Mouse (Mus musculus): ENCODE results near the gene AC141477.1. TPM values are rescaled to one million over a fixed set of nuclear protein-coding genes. Genes with fewer than 3 reads are reported as not detected.
A peak's percentile ranks its signal among the peaks of the same experiment; 100 is the strongest.

Gene AC141477.1
- polyA plus RNA-seq (2016; fragmentation: Nextera tagmentation; extraction: Ambion mirVana), result not detected in 2 replicates

DNA sequence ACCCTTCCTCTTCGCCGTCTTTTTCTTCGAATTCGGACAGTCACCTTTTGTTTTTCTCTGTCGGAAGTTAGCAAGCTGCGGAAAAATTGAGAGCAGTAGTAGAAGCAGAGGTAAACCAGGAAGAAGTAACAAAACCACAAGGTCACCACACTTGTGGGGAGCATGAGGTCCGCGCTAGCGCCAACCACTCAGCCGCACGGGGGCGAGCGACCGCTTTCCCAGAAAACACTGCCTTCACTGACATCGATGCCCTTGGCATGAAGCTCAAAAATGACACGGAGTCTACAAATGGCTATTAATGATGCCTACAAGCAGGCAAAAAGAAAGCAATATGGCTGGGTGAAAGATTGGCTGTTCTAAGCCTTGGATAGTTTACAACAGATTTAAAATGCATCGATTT, at the start of gene AC141477.1:
TSS of gene AC141477.1 (minus strand) at position 164 of the 400 bp plus-strand sequence.
- peaks cover 61% of the 10 kb centered on the region for H3K36me3 ChIP-seq
- ATAC-seq, result no peak
- no peaks in the 10 kb centered on the region for H3K9me3 ChIP-seq (replicated peaks)
- no peaks in the 10 kb centered on the region for H3K27me3 ChIP-seq (replicated peaks)
- peak within 1 kb of the TSS; percentile 86 for H3K4me2 ChIP-seq
- H3K4me1 ChIP-seq, result peaks cover 36% of the 10 kb centered on the region
- peak within 1 kb of the TSS; percentile 89 for H3K4me3 ChIP-seq
- WGBS (ENCODE audit: insufficient replicate concordance), result 92% methylated on average over 17 of the region's 17 CpGs
- no peak within 1 kb of the TSS for H3K27ac ChIP-seq
- peak within 1 kb of the TSS; percentile 86 for H3K9ac ChIP-seq

DNA sequence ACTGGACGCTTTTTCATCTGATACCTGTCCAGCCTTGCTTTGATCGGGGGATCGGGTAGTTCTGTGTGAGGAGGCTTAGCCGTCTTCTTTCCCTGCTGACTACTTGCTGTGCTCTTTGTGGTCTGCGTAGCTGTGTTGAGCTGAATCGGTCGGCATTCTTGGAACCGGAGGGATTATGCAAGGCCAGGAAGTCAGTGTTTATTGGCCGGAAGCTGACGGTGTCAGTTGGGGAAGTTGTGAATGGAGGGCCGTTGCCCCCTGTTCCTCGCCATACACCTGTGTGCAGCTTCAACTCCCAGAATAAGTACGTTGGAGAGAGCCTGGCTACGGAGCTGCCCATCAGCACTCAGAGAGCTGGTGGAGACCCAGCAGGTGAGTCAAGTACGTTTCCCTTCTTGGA, 49.0 kb upstream of the AC141477.1 start:
- Histone ChIP-seq H3K9me3 (replicated peaks) (no peaks in the 10 kb centered on the region), H3K4me3 (no peak overlapping the region), H3K4me1 (peaks cover 37% of the 10 kb centered on the region), H3K4me2 (no peak overlapping the region), H3K9ac (no peak overlapping the region), H3K27me3 (replicated peaks) (no peaks in the 10 kb centered on the region), H3K27ac (no peak overlapping the region), H3K36me3 (peaks cover 92% of the 10 kb centered on the region)
- WGBS (ENCODE audit: insufficient replicate concordance), result 65% methylated on average over 15 of the region's 15 CpGs
- ATAC-seq, result no peak

DNA sequence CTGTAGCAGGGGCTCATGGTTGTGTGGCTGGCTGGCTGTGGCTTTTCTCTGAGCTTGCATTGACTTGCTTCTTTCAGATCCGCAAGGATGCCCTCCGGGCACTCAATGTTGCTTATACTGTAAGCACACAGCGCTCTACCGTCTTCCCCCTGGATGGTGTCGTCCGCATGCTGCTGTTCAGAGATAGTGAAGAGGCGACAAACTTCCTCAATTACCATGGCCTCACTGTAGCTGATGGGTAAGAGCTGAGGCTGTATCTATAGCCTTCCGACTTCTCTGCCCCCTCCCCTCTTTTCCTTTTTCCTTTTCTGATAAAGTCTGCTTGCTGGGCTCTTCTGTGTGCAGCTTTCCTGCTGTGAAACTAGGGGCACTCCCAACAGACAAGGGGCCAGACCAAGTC, 48.0 kb upstream of the AC141477.1 start:
- H3K27ac ChIP-seq, result peak overlapping the region; percentile 73
- no peaks in the 10 kb centered on the region for H3K9me3 ChIP-seq (replicated peaks)
- no peak overlapping the region for H3K9ac ChIP-seq
- ATAC-seq, result peak; percentile 84
- H3K27me3 ChIP-seq (replicated peaks), result no peaks in the 10 kb centered on the region
- peaks cover 92% of the 10 kb centered on the region for H3K36me3 ChIP-seq
- H3K4me3 ChIP-seq, result no peak overlapping the region
- peaks cover 27% of the 10 kb centered on the region for H3K4me1 ChIP-seq
- H3K4me2 ChIP-seq, result peak overlapping the region; percentile 22; the same call in 1 of the 2 replicates
- WGBS (ENCODE audit: insufficient replicate concordance), result 28% methylated on average over 8 of the region's 8 CpGs

DNA sequence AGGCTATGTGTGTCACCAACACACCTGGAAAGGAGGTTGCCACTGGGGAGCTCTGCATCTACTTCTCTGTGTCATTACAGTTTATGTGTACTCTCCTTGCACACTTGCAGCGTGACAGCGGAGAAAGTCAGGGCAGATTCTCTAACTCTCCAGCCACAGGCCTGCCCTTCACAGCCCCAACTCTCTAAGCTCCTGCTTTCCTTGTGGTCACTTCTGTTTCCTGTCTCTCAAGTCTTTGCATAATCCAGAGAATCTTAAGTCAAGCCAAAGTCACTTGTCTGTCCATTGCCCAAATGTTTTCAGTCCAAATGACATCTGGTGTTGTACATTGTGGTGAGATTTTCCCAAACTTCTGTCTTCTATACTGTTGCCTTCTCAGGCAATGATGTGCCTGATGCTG, 46.1 kb upstream of the AC141477.1 start:
- no peaks in the 10 kb centered on the region for H3K27me3 ChIP-seq (replicated peaks)
- 56% methylated on average over 2 of the region's 2 CpGs for WGBS (ENCODE audit: insufficient replicate concordance)
- H3K9me3 ChIP-seq (replicated peaks), result no peaks in the 10 kb centered on the region
- no peak overlapping the region for H3K9ac ChIP-seq
- peak overlapping the region; percentile 13; the same call in 1 of the 2 replicates for H3K27ac ChIP-seq
- ATAC-seq, result no peak
- H3K4me2 ChIP-seq, result no peak overlapping the region
- H3K4me3 ChIP-seq, result no peak overlapping the region
- peaks cover 20% of the 10 kb centered on the region for H3K4me1 ChIP-seq
- H3K36me3 ChIP-seq, result peaks cover 99% of the 10 kb centered on the region

DNA sequence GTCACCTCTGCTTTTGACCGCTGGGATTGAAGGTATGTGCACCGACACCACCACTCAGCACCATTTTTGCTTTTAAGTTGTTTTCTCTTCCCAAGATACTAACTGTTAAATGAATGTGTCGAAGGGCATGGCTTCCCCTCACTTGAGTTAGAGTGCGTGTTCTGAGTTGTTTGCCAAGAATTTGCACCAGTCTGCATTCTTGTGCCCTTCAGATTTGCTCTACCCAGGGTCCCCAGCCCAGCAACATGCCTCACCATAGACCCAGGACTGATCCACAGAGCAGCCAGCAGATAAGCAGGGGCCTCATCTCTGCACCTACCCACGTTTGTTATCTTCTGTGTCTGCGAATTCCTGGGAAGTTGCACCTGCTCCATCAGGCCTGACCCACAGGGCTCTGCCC, 41.2 kb upstream of the AC141477.1 start:
- Histone ChIP-seq H3K4me3 (no peak overlapping the region), H3K9ac (no peak overlapping the region), H3K27ac (no peak overlapping the region), H3K4me1 (no peaks in the 10 kb centered on the region), H3K36me3 (peaks cover 98% of the 10 kb centered on the region), H3K9me3 (replicated peaks) (no peaks in the 10 kb centered on the region), H3K27me3 (replicated peaks) (no peaks in the 10 kb centered on the region), H3K4me2 (no peak overlapping the region)
- ATAC-seq, result no peak
- WGBS (ENCODE audit: insufficient replicate concordance), result 74% methylated on average over 6 of the region's 6 CpGs

DNA sequence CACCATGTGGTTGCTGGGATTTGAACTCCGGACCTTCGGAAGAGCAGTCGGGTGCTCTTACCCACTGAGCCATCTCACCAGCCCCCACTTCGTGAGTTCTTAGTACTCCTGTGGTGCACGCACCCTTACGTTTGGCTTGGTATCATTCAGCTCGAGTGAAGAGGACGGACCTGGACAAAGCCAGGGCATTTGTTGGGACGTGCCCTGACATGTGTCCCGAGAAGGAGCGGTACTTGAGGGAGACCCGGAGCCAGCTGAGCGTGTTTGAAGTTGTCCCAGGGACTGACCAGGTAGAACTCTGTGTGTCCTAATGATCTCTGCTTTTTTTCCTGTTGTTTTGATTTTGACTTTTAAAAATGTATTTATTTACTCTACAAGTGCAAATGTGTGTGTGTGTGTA, 40.6 kb upstream of the AC141477.1 start:
- 89% methylated on average over 13 of the region's 13 CpGs for WGBS (ENCODE audit: insufficient replicate concordance)
- no peaks in the 10 kb centered on the region for H3K9me3 ChIP-seq (replicated peaks)
- no peak overlapping the region for H3K4me3 ChIP-seq
- H3K27me3 ChIP-seq (replicated peaks), result no peaks in the 10 kb centered on the region
- H3K4me1 ChIP-seq, result no peaks in the 10 kb centered on the region
- H3K27ac ChIP-seq, result no peak overlapping the region
- ATAC-seq, result no peak
- H3K36me3 ChIP-seq, result peaks cover 98% of the 10 kb centered on the region
- no peak overlapping the region for H3K4me2 ChIP-seq
- H3K9ac ChIP-seq, result no peak overlapping the region

DNA sequence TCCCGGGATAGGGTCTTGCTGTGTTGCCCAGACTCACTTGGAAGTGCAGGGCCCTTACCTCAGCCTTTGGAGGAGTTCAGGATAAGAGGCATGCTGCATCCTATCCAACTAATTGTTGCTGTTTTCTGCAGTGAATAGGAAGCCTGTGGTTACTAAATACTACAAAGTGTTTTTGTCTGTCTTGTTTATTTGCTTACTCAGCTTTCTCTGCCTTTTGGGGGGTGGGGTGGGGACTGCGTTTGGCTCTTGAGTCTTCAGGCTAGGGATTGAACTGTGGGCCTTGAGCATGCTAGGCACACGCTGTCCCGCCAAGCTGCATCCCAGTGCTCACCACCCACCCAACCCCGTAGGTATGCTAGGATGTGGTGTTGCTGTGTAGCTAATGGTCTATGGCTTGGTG, 33.5 kb upstream of the AC141477.1 start:
- ATAC-seq, result no peak
- Histone ChIP-seq H3K4me2 (no peak overlapping the region), H3K4me3 (no peak overlapping the region), H3K9me3 (replicated peaks) (no peaks in the 10 kb centered on the region), H3K27me3 (replicated peaks) (no peaks in the 10 kb centered on the region), H3K36me3 (peaks cover 86% of the 10 kb centered on the region), H3K4me1 (peaks cover 24% of the 10 kb centered on the region; the same call in 1 of the 2 replicates), H3K27ac (no peak overlapping the region), H3K9ac (no peak overlapping the region)
- 86% methylated on average over 5 of the region's 5 CpGs for WGBS (ENCODE audit: insufficient replicate concordance)

DNA sequence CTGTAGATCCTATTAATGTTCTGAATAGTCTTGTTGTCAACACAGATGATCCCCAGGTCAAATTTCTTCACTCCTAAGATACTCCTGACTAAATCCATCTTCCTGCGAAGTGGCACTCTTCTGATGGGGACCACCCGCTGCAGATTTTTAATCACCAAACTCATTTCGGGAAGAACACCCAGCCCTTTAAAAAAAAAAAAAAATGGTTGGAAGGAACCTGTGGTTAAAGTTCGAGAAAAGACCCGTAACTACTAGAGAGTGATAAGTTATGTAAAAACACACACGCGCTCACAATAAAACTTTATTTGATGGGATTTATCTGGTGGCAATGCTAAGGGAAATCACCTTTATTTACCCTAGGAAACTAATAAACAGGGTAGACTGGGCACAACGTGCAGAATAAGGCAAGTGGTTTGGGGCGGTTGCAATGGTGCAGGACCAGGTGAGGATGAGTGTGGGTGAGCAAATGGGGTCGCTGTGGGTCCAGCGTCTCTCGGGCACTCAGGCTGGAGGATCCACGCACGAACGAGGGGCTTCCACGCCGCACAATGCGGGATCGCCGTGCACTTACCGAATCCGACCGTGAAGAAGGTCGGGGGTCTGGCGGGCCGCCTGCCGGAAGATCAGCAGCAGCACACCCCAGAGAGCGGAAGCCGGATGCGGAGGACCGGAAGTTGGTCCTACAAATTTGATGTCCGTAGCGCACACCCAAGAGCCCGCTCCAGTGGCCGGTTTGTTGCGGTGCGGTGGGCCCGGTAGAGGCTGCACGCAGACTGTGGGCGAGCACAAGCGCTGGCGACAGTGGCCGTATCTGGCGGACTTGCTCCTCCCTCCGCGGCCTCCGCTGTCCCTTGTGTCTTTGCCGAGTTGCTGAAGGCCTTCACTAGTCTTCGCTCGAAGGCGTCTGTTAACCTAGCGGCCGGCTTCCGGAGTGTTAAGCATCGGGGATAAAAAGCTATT, 28.2 kb upstream of the AC141477.1 start, which contains the start of the genes Mcm3ap and Ybey:
TSS of gene Mcm3ap (plus strand) at position 725 of the 960 bp plus-strand sequence.
TSS of gene Ybey (minus strand) at position 912 of the 960 bp plus-strand sequence.
- Histone ChIP-seq H3K4me2 (peak within 1 kb of the TSS; percentile 69), H3K36me3 (peaks cover 58% of the 10 kb centered on the region), H3K9me3 (replicated peaks) (no peaks in the 10 kb centered on the region), H3K9ac (peak within 1 kb of the TSS; percentile 78), H3K27ac (peak within 1 kb of the TSS; percentile 95), H3K27me3 (replicated peaks) (no peaks in the 10 kb centered on the region), H3K4me3 (peak within 1 kb of the TSS; percentile 80), H3K4me1 (peaks cover 26% of the 10 kb centered on the region)
- WGBS (ENCODE audit: insufficient replicate concordance), result 1% methylated on average over 55 of the region's 55 CpGs
- ATAC-seq, result peak; percentile 97

DNA sequence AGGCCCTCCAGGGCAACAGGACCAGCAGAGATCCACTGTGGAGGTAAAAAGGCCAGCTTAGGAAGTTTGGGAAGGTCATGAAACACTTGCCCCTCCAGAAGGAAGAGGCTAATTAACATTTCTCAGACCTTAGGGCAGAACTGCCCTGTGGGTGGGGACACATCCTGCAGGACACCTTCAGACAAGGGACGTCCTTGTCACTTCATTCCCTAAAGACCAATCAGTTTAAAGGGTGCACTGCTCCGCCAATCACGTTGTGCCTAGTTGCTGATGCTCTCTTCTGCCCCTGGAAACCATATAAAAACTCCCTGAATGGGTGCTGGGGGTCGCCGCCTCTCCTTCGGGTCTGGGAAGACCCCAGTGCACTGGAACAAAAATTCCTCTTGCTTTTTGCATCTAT, 22.5 kb upstream of the AC141477.1 start:
- no peak overlapping the region for H3K27ac ChIP-seq
- peaks cover 3% of the 10 kb centered on the region for H3K4me1 ChIP-seq
- WGBS (ENCODE audit: insufficient replicate concordance), result 81% methylated on average over 6 of the region's 6 CpGs
- no peak overlapping the region for H3K4me2 ChIP-seq
- H3K27me3 ChIP-seq (replicated peaks), result no peaks in the 10 kb centered on the region
- ATAC-seq, result no peak
- no peak overlapping the region for H3K4me3 ChIP-seq
- peaks cover 39% of the 10 kb centered on the region for H3K36me3 ChIP-seq
- peaks cover 16% of the 10 kb centered on the region for H3K9me3 ChIP-seq (replicated peaks)
- no peak overlapping the region for H3K9ac ChIP-seq

DNA sequence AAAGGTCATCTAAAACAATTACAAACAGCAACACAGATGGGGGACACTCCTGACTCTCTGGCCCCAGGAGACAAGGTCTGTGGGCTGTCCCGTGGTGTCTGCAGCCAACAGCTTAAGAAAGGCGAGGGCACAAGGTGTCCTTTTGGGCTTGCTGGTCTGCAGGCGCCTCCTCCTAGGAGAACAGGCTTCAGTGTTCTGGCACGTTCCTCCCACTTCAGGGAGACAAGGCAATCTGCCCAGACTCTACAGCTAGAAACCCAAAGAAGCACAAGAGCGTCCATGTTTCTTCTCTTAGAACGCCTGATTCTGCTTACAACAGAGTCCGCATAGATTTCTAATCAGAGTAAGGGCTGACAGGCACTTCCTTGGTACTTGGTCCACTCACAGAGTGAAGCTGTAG, 22.1 kb upstream of the AC141477.1 start:
- Histone ChIP-seq H3K27ac (no peak overlapping the region), H3K9me3 (replicated peaks) (peaks cover 16% of the 10 kb centered on the region), H3K9ac (no peak overlapping the region), H3K36me3 (peaks cover 39% of the 10 kb centered on the region), H3K27me3 (replicated peaks) (no peaks in the 10 kb centered on the region), H3K4me1 (no peaks in the 10 kb centered on the region), H3K4me3 (no peak overlapping the region), H3K4me2 (no peak overlapping the region)
- no peak for ATAC-seq
- 83% methylated on average over 7 of the region's 7 CpGs for WGBS (ENCODE audit: insufficient replicate concordance)

DNA sequence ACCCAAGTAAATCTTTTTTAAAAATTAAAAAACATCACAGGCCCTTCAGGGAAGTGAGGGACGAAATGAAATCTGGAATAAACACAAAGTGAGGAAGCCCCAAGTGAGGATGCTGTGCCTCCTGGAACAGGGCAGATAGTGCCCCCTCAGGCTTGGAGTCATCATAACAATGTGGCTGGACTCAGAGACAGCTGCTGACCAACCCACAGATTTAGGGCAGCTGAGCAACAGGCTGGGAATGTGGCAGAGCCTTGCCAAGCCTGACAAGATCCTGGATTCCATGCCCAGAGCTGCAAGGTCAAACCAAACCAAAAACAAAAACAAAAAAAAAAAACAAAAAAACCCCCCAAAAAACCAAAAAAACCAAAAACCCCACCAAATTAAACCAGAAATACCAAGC, 21.0 kb upstream of the AC141477.1 start:
- H3K9ac ChIP-seq, result no peak overlapping the region
- no peak overlapping the region for H3K27ac ChIP-seq
- no peak for ATAC-seq
- peaks cover 16% of the 10 kb centered on the region for H3K9me3 ChIP-seq (replicated peaks)
- no peaks in the 10 kb centered on the region for H3K27me3 ChIP-seq (replicated peaks)
- H3K4me2 ChIP-seq, result no peak overlapping the region
- H3K36me3 ChIP-seq, result peaks cover 37% of the 10 kb centered on the region
- no peaks in the 10 kb centered on the region for H3K4me1 ChIP-seq
- H3K4me3 ChIP-seq, result no peak overlapping the region
- 66% methylated on average over 1 of the region's 1 CpGs for WGBS (ENCODE audit: insufficient replicate concordance)

DNA sequence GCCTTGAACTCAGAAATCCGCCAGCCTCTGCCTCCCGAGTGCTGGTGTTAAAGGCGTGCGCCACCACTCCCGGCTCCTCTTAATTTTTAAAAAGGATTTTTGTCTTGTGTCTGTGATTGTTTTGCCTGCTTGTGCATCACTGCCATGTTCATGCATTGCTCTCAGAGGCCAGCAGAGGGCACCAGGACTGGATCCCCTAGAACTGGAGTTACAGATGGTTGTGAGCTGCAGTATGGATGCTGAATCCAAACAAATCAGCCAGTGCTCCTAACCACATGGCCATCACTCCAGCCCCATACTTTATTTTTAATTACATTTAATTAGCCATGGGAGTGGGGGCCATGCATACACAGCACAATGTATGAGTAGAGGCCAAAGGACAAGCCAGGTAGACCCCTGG, 15.0 kb upstream of the AC141477.1 start:
- Histone ChIP-seq H3K4me2 (no peak overlapping the region), H3K9ac (no peak overlapping the region), H3K9me3 (replicated peaks) (peaks cover 14% of the 10 kb centered on the region), H3K4me3 (no peak overlapping the region), H3K27ac (no peak overlapping the region), H3K4me1 (no peaks in the 10 kb centered on the region), H3K36me3 (peaks cover 3% of the 10 kb centered on the region; the same call in 1 of the 2 replicates), H3K27me3 (replicated peaks) (0 out of 2 replicates have a peak, but pooled peaks cover 4% of the 10 kb centered on the region)
- no peak for ATAC-seq
- 45% methylated on average over 5 of the region's 5 CpGs for WGBS (ENCODE audit: insufficient replicate concordance)

Data from liver, embryonic 12.5 days (tissue).